Mouse (Mus musculus): Measurements from ENCODE around the gene Clec2l. TPM values are rescaled to one million over a fixed set of nuclear protein-coding genes. Genes with fewer than 3 reads are reported as not detected.
"Not testable (repeated sequence)": the region's sequence is repeated elsewhere in the genome, so short reads cannot be mapped to it uniquely, and the experiment has no call there.

The Clec2l gene
- total and polyA plus RNA-seq, 2 experiments from 2014 or later, result 49.8 to 92.8 TPM

GRCm38 (mm10) chr6:38669580-38669979 is 6.7 kb downstream of the Clec2l start:
- DNase-seq (no peak), ATAC-seq (no peak)
- no peaks in the 10 kb centered on the region for H3K27me3 ChIP-seq (ENCODE audit: insufficient read depth, low read length)
- no peak overlapping the region for H3K4me2 ChIP-seq (ENCODE audit: low read depth)
- no peak overlapping the region for H3K9ac ChIP-seq
- no peaks in the 10 kb centered on the region for H3K9me3 ChIP-seq (ENCODE audit: low read length)
- no peak overlapping the region for H3K4me3 ChIP-seq (ENCODE audit: low read depth, low read length)
- H3K27ac ChIP-seq (ENCODE audit: low read depth, low read length), result no peak overlapping the region
- TF ChIP-seq CTCF (IDR thresholded peaks at IDR 0.05; ENCODE audit: low read depth), result peak; percentile 31; the same call in 1 of the 2 replicates
- 70% methylated on average over 6 of the region's 6 CpGs for WGBS
- no peaks in the 10 kb centered on the region for H3K4me1 ChIP-seq (ENCODE audit: insufficient read depth)
- no peaks in the 10 kb centered on the region for H3K36me3 ChIP-seq (ENCODE audit: insufficient read depth)

GRCm38 (mm10) chr6:38670488-38670887 is 7.6 kb downstream of the Clec2l start:
- not testable (repeated sequence) for H3K4me2 ChIP-seq (ENCODE audit: low read depth); H3K36me3 ChIP-seq (ENCODE audit: insufficient read depth); DNase-seq; ATAC-seq; H3K9me3 ChIP-seq (ENCODE audit: low read length); H3K4me3 ChIP-seq (ENCODE audit: low read depth, low read length); H3K9ac ChIP-seq; H3K27me3 ChIP-seq (ENCODE audit: insufficient read depth, low read length); H3K4me1 ChIP-seq (ENCODE audit: insufficient read depth); H3K27ac ChIP-seq (ENCODE audit: low read depth, low read length)
- no CpG with 5 or more reads among the region's 1 CpGs for WGBS

GRCm38 (mm10) chr6:38671270-38671669 is 8.4 kb downstream of the Clec2l start:
- H3K4me1 ChIP-seq (ENCODE audit: insufficient read depth), result no peaks in the 10 kb centered on the region
- no peak overlapping the region for H3K4me3 ChIP-seq (ENCODE audit: low read depth, low read length)
- WGBS, result 77% methylated on average over 7 of the region's 7 CpGs
- H3K9me3 ChIP-seq (ENCODE audit: low read length), result no peaks in the 10 kb centered on the region
- TF ChIP-seq CTCF (IDR thresholded peaks at IDR 0.05; ENCODE audit: low read depth), result 0 out of 2 replicates have a peak, but pooled peaks have one; percentile 1
- no peak overlapping the region for H3K27ac ChIP-seq (ENCODE audit: low read depth, low read length)
- no peaks in the 10 kb centered on the region for H3K27me3 ChIP-seq (ENCODE audit: insufficient read depth, low read length)
- no peak for DNase-seq
- no peak overlapping the region for H3K9ac ChIP-seq
- no peaks in the 10 kb centered on the region for H3K36me3 ChIP-seq (ENCODE audit: insufficient read depth)
- H3K4me2 ChIP-seq (ENCODE audit: low read depth), result no peak overlapping the region
- no peak for ATAC-seq

- Histone ChIP-seq H3K9ac (no peak overlapping the region), H3K27ac (ENCODE audit: low read depth, low read length) (no peak overlapping the region), H3K27me3 (ENCODE audit: insufficient read depth, low read length) (no peaks in the 10 kb centered on the region), H3K4me1 (ENCODE audit: insufficient read depth) (no peaks in the 10 kb centered on the region), H3K36me3 (ENCODE audit: insufficient read depth) (no peaks in the 10 kb centered on the region), H3K4me3 (ENCODE audit: low read depth, low read length) (no peak overlapping the region), H3K9me3 (ENCODE audit: low read length) (no peaks in the 10 kb centered on the region), H3K4me2 (ENCODE audit: low read depth) (no peak overlapping the region)
- no peak for TF ChIP-seq CTCF (IDR thresholded peaks at IDR 0.05; ENCODE audit: low read depth)
- ATAC-seq (no peak), DNase-seq (no peak)
- WGBS, result 88% methylated on average over 3 of the region's 3 CpGs
Measured at GRCm38 (mm10) chr6:38672011-38672410, 9.1 kb downstream of the Clec2l start.

- H3K36me3 ChIP-seq (ENCODE audit: insufficient read depth), result peaks cover 8% of the 10 kb centered on the region; the same call in 1 of the 2 replicates
- ATAC-seq, result no peak
- H3K27ac ChIP-seq (ENCODE audit: low read depth, low read length), result no peak overlapping the region
- no peak overlapping the region for H3K4me2 ChIP-seq (ENCODE audit: low read depth)
- no peak for DNase-seq
- no peaks in the 10 kb centered on the region for H3K9me3 ChIP-seq (ENCODE audit: low read length)
- no peak for TF ChIP-seq CTCF (IDR thresholded peaks at IDR 0.05; ENCODE audit: low read depth)
- H3K4me1 ChIP-seq (ENCODE audit: insufficient read depth), result no peaks in the 10 kb centered on the region
- 89% methylated on average over 6 of the region's 6 CpGs for WGBS
- H3K9ac ChIP-seq, result no peak overlapping the region
- no peak overlapping the region for H3K4me3 ChIP-seq (ENCODE audit: low read depth, low read length)
- no peaks in the 10 kb centered on the region for H3K27me3 ChIP-seq (ENCODE audit: insufficient read depth, low read length)
Measured at GRCm38 (mm10) chr6:38676217-38676616, 13.3 kb downstream of the Clec2l start.

GRCm38 (mm10) chr6:38676723-38677122 is 13.9 kb downstream of the Clec2l start:
- H3K9ac ChIP-seq, result no peak overlapping the region
- no peaks in the 10 kb centered on the region for H3K27me3 ChIP-seq (ENCODE audit: insufficient read depth, low read length)
- no peak for TF ChIP-seq CTCF (IDR thresholded peaks at IDR 0.05; ENCODE audit: low read depth)
- peaks cover 8% of the 10 kb centered on the region; the same call in 1 of the 2 replicates for H3K36me3 ChIP-seq (ENCODE audit: insufficient read depth)
- H3K27ac ChIP-seq (ENCODE audit: low read depth, low read length), result no peak overlapping the region
- no peaks in the 10 kb centered on the region for H3K4me1 ChIP-seq (ENCODE audit: insufficient read depth)
- no peak overlapping the region for H3K4me3 ChIP-seq (ENCODE audit: low read depth, low read length)
- DNase-seq (no peak), ATAC-seq (no peak)
- no peaks in the 10 kb centered on the region for H3K9me3 ChIP-seq (ENCODE audit: low read length)
- H3K4me2 ChIP-seq (ENCODE audit: low read depth), result no peak overlapping the region
- WGBS, result 82% methylated on average over 14 of the region's 14 CpGs

GRCm38 (mm10) chr6:38677629-38678028 is 14.8 kb downstream of the Clec2l start:
- H3K27ac ChIP-seq (ENCODE audit: low read depth, low read length), result no peak overlapping the region
- H3K4me1 ChIP-seq (ENCODE audit: insufficient read depth), result no peaks in the 10 kb centered on the region
- H3K27me3 ChIP-seq (ENCODE audit: insufficient read depth, low read length), result no peaks in the 10 kb centered on the region
- no peak overlapping the region for H3K4me3 ChIP-seq (ENCODE audit: low read depth, low read length)
- DNase-seq (no peak), ATAC-seq (no peak)
- WGBS, result 82% methylated on average over 9 of the region's 9 CpGs
- no peak overlapping the region for H3K9ac ChIP-seq
- peaks cover 8% of the 10 kb centered on the region; the same call in 1 of the 2 replicates for H3K36me3 ChIP-seq (ENCODE audit: insufficient read depth)
- no peaks in the 10 kb centered on the region for H3K9me3 ChIP-seq (ENCODE audit: low read length)
- no peak for TF ChIP-seq CTCF (IDR thresholded peaks at IDR 0.05; ENCODE audit: low read depth)
- H3K4me2 ChIP-seq (ENCODE audit: low read depth), result no peak overlapping the region
